Mouse (Mus musculus) forebrain, postnatal 0 days (tissue): ENCODE measurements around the gene Sgca. TPM values are rescaled to one million over a fixed set of nuclear protein-coding genes. Genes with fewer than 3 reads are reported as not detected.

Source experiments
- ATAC-seq: fragments of 200-750 bp; cut with Nextera tagmentation; 2 replicates; pipeline ENCODE4 v1.8.0; 2017; ENCODE audit warnings: mild to moderate bottlenecking, moderate library complexity
- DNase-seq: peaks from one replicate; pipeline ENCODE4 v3.0.0-alpha.2; 2015
- H3K27ac ChIP-seq: fragments of 300-500 bp; sonication (generic); 2 replicates; pipeline ENCODE4 v1.5.1; 2014; ENCODE audit warnings: low read depth, mild to moderate bottlenecking, antibody characterized with exemption, low read length, moderate library complexity, mixed read lengths
- H3K27me3 ChIP-seq: fragments of 300-500 bp; sonication (generic); 2 replicates; pipeline ENCODE4 v1.6.1; 2014; ENCODE audit warnings: mild to moderate bottlenecking, low read length, mixed read lengths; ENCODE audit not compliant: insufficient read depth
- H3K36me3 ChIP-seq: fragments of 300-500 bp; sonication (generic); 2 replicates; pipeline ENCODE4 v1.6.1; 2014; ENCODE audit warnings: mild to moderate bottlenecking, moderate library complexity; ENCODE audit not compliant: insufficient read depth
- H3K4me1 ChIP-seq: fragments of 300-500 bp; sonication (generic); 2 replicates; pipeline ENCODE4 v1.6.1; 2014; ENCODE audit warnings: antibody characterized with exemption; ENCODE audit not compliant: insufficient read depth
- H3K4me2 ChIP-seq: fragments of 300-500 bp; sonication (generic); 2 replicates; pipeline ENCODE4 v1.6.1; 2014; ENCODE audit warnings: low read depth, mild to moderate bottlenecking, moderate library complexity
- H3K4me3 ChIP-seq: fragments of 300-500 bp; sonication (generic); 2 replicates; pipeline ENCODE4 v1.5.1; 2014; ENCODE audit warnings: low read depth, low read length, mixed read lengths
- H3K9ac ChIP-seq: fragments of 300-500 bp; sonication (generic); 2 replicates; pipeline ENCODE4 v1.6.1; 2014; ENCODE audit warnings: mild to moderate bottlenecking
- H3K9me3 ChIP-seq: fragments of 300-500 bp; sonication (generic); 2 replicates; pipeline ENCODE4 v1.6.1; 2016; ENCODE audit warnings: low read length
- CTCF ChIP-seq: sonication (generic); IDR thresholded peaks from 2 replicates; pipeline ENCODE4 v1.5.1; 2016; ENCODE audit warnings: antibody characterized with exemption, control low read depth, low read depth
- WGBS: fragments of 180-500 bp; shearing (Covaris S2); extraction: QIAGEN DNeasy Blood & Tissue Kit; methylation state at CpG from one replicate; pipeline ENCODE4 v1.1.7; 2014; 5-methylcytosine and 5-hydroxymethylcytosine counted together
- polyA plus RNA-seq: library from polyadenylated mRNA; unstranded; fragments of >200 nt; fragmentation: Nextera tagmentation; extraction: Ambion mirVana; gene quantifications from 2 replicates; pipeline ENCODE4 v1.2.1, GENCODE M21; 2015
- total RNA-seq: library from RNA; depleted of rRNA; stranded (reverse); fragments of >200 nt; gene quantifications from 2 replicates; pipeline ENCODE4 v1.2.3, GENCODE M21; 2014

Sgca gene
- total and polyA plus RNA-seq, 2 experiments from 2014 or later = 0.13 TPM; not detected in 1

DNA sequence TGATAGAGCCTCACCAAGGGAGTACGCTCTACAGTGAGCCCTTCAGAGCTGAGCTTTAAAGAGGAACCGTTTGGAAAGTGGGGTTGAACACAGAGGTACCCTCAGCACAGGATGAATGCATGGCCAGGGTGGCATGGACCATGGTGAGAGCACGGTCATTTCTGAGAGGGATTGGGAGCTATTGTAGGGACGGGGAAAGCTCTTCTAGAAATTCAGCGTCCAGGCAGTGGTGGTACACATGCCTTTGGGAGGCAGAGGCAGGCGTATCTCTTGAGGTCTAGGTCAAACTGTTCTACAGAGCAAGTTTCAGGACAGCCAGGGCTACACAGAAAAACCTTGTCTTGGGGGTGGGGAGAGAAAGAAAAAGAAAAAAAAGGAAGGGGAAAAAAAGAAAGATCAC, 20.9 kb upstream of the Sgca start:
- Histone ChIP-seq H3K27me3 (no peaks in the 10 kb centered on the region), H3K4me1 (peaks cover 25% of the 10 kb centered on the region), H3K36me3 (peaks cover 46% of the 10 kb centered on the region), H3K4me2 (no peak overlapping the region), H3K9me3 (no peaks in the 10 kb centered on the region), H3K9ac (no peak overlapping the region), H3K4me3 (no peak overlapping the region), H3K27ac (no peak overlapping the region)
- ATAC-seq (no peak), DNase-seq (no peak)
- no peak for TF ChIP-seq CTCF
- WGBS = 91% methylated on average over 6 of the region's 6 CpGs

DNA sequence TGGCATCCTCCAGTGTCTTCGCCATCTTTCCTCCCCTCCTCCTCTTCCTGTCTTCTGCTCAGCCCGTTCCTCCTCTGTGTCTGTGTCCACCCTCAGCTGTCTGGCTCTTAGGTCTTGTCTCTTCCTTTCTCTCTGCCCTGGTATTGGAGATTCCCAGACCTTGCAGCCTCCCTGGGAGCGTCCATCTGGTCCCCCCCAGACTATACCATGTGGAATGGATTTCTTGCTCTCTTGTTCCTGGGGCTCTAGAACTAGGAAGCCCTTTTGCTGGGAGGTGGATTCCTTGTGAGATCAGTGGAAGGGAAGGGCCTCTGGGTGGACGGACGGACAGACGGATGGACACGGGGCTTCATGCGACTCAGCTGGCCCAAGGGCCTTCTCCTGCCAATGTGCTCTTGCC, 20.0 kb upstream of the Sgca start:
- WGBS = 82% methylated on average over 8 of the region's 8 CpGs
- TF ChIP-seq CTCF = no peak
- ATAC-seq = no peak
- Histone ChIP-seq H3K9me3 (no peaks in the 10 kb centered on the region), H3K27me3 (no peaks in the 10 kb centered on the region), H3K4me2 (peak overlapping the region; percentile 91), H3K27ac (no peak overlapping the region), H3K4me1 (peaks cover 25% of the 10 kb centered on the region), H3K4me3 (no peak overlapping the region), H3K36me3 (peaks cover 39% of the 10 kb centered on the region), H3K9ac (no peak overlapping the region; the same call in 1 of the 2 replicates)
- no peak for DNase-seq

DNA sequence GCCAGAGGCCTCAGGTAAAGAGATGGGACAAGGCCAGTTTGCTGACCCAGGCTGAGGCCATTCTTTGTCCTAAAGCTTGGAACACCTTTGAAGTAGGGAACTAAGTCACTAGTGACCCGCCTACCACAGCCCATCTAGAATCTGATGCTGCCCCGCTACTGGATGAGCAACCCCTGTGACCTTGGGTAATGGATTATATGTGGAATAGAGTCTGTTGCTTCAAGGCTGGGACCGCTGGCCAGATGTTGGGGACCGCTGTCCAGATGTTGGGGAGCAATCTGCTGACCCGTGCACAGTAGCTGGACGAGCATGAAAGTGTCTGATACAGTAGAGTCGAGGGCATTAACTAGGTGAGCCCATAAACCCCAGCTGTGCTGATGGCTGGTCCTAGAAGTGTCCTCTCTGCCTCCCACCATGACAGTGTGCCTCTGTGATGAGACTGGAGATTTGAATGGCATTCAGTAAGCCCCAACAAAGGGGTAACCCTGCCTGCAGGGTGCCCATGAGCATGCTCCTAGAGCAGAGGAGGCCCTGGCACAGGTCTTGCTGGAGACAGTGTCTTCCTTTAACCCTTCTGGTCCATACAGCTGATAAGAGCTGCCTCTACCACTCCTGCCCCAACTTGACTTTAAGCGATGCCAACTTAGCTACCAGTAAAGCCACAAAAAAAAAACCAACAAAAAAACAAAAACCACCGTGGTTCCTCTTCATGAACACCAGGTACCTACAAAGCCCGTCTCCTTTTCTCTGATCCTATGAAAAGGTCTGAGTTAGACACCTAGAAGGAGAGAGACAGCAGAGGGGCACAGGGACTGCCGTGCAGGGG, 19.0 kb upstream of the Sgca start:
- H3K4me2 ChIP-seq = peak overlapping the region; percentile 91
- H3K27ac ChIP-seq = no peak overlapping the region
- H3K27me3 ChIP-seq = no peaks in the 10 kb centered on the region
- WGBS = 82% methylated on average over 11 of the region's 11 CpGs
- H3K36me3 ChIP-seq = peaks cover 31% of the 10 kb centered on the region
- H3K9ac ChIP-seq = peak overlapping the region; percentile 96
- no peak for TF ChIP-seq CTCF
- peak overlapping the region; percentile 93 for H3K4me3 ChIP-seq
- no peak for DNase-seq
- H3K4me1 ChIP-seq = peaks cover 29% of the 10 kb centered on the region
- no peak for ATAC-seq
- no peaks in the 10 kb centered on the region for H3K9me3 ChIP-seq

DNA sequence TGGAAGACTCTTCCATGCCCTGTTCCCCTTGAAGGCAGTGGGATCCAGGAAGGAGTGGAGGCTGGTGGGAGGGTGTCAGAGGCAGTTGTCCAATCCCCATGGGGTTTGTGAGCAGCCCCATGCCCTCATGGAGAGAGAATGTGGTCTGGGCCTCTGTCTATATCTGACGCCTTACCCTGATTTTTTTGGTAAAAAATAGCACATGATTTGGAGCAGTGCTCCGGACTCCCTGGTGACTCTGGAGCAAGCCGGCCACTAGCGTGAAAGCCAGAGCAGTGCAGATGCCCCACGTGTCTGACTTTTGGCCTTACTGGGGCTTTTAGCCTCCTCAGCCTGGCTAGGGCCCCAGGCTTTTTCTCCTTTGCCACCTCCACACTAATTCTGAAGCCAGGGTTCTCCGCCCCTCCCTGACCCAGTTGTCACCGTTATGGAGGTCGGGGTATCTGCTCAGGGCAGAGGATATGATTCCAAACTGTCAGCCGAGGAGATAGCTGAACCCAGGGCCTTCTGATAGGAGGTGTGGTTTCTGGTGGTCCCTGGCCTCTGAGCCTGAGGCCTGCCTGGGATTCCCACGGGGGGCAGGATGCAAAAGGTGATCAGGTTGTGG, 18.2 kb upstream of the Sgca start:
- H3K4me2 ChIP-seq = peak overlapping the region; percentile 91
- peaks cover 34% of the 10 kb centered on the region for H3K4me1 ChIP-seq
- ATAC-seq (no peak), DNase-seq (no peak)
- peak overlapping the region; percentile 93 for H3K4me3 ChIP-seq
- no peaks in the 10 kb centered on the region for H3K9me3 ChIP-seq
- H3K27ac ChIP-seq = no peak overlapping the region
- H3K27me3 ChIP-seq = no peaks in the 10 kb centered on the region
- H3K36me3 ChIP-seq = peaks cover 23% of the 10 kb centered on the region
- TF ChIP-seq CTCF = no peak
- peak overlapping the region; percentile 96 for H3K9ac ChIP-seq
- 43% methylated on average over 10 of the region's 10 CpGs for WGBS

DNA sequence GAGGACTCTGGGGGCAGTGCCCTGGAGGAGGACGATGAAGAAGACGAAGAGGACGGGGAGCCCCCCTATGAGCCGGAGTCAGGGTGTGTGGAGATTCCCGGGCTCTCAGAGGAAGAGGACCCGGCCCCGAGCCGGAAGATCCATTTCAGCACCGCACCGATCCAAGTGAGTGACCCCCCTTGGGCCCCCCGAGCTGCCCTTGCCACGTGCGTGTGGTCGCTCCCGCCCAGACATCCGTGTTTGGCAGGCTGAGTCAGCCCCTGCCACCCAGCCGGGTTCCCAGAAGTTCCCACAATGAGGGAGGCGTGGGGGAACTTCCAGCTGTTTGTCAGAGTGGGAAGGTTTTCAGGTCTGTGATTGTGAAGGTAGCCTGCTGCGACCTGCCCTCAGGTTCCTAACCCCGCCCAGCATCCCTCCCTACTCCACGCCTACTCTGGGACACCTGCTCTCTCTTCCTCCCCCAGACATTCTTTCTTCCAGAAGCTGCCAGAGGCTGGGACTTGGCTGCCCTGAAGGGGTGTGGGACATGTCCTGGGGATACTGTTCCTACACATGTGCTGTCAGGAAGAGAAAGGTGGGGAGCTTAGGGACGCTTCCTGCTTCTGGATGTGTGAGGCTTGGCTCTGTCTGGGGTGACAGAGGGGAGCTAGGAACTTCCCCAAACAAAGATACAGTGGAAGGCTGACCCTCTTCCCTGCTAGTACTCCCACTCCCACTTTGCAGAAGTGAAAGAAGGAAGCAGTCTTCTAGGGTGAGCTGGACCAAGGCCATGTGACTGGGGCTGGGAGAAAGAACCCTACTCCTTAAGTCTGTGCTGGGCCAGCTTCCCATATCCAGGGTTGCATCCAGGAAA, 16.9 kb upstream of the Sgca start:
- peak overlapping the region; percentile 93 for H3K4me3 ChIP-seq
- DNase-seq = no peak
- H3K4me1 ChIP-seq = peaks cover 41% of the 10 kb centered on the region
- H3K9ac ChIP-seq = peak overlapping the region; percentile 96
- no peaks in the 10 kb centered on the region for H3K9me3 ChIP-seq
- peak overlapping the region; percentile 9; the same call in 1 of the 2 replicates for H3K27ac ChIP-seq
- H3K36me3 ChIP-seq = peaks cover 17% of the 10 kb centered on the region
- TF ChIP-seq CTCF = no peak
- 1% methylated on average over 22 of the region's 22 CpGs for WGBS
- no peak for ATAC-seq
- H3K4me2 ChIP-seq = peak overlapping the region; percentile 91
- H3K27me3 ChIP-seq = no peaks in the 10 kb centered on the region

DNA sequence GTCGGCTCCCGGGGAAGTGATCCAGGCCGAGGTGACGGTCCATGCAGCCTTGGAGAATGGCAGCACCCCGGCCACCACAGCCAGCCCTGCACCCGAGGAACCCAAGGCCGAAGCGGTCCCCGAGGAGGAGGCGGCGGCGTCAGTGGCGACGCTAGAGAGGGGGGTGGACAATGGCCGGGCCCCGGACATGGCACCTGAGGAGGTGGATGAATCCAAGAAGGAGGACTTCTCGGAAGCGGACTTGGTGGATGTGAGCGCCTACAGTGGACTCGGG, 16.3 kb upstream of the Sgca start:
- H3K4me3 ChIP-seq = peak overlapping the region; percentile 93
- peak overlapping the region; percentile 96 for H3K9ac ChIP-seq
- ATAC-seq = no peak
- peaks cover 11% of the 10 kb centered on the region for H3K36me3 ChIP-seq
- H3K27me3 ChIP-seq = no peaks in the 10 kb centered on the region
- peaks cover 41% of the 10 kb centered on the region for H3K4me1 ChIP-seq
- 5% methylated on average over 20 of the region's 20 CpGs for WGBS
- peak overlapping the region; percentile 97; the same call in 1 of the 2 replicates for H3K27ac ChIP-seq
- TF ChIP-seq CTCF = no peak
- DNase-seq = no peak
- peak overlapping the region; percentile 91 for H3K4me2 ChIP-seq
- no peaks in the 10 kb centered on the region for H3K9me3 ChIP-seq
